Mouse (Mus musculus): ENCODE measurements around the gene Gzmm. TPM values are rescaled to one million over a fixed set of nuclear protein-coding genes. Genes with fewer than 3 reads are reported as not detected.

Gene Gzmm
- 8.2 TPM for polyA plus RNA-seq (2017; shearing (Covaris generic))

DNA sequence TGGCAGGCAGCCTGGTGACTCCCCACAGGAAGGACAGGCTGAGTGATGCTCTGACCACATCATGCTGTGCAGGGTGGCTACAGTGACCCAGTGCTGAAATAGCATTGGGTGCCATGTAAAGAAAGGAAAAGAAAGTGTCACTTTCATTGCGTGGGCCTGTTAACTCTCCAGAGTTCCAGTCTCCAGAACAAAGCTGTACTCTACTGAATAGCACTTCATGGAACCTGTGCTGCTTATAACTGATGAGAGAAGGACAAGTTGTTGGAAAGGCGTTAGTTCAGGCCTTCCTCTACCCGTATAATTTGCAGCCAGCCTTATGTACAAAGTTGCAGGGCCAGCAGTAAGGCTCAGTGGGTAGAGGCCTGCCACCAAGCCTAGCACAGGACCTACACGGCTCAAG, at the start of gene Gzmm:
Gene Gzmm, plus strand, starts transcription at position 301 of the 400 bp plus-strand sequence.

DNA sequence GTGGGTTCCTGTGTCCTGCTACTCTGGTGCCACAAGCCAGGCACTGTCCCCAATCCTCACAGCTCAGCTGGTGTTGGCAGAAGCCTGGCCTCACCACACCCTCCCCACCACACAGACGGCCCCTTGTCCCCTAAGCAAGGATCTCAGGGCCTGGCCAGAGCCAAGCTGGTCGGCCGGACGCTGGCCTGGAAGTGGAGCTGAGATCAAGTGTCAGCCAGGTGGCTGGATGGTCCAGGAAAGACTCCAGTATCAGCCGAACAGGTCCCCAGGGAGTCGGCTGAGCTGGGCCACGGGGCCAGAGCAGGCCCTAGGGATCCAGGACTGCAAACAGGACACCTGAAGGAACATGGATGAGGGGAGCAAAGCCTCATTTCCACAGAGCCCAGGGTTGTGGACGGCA, 43.1 kb upstream of the Gzmm start, which contains the start of gene Odf3l2:
Gene Odf3l2, minus strand, starts transcription at position 28 of the 400 bp plus-strand sequence.

DNA sequence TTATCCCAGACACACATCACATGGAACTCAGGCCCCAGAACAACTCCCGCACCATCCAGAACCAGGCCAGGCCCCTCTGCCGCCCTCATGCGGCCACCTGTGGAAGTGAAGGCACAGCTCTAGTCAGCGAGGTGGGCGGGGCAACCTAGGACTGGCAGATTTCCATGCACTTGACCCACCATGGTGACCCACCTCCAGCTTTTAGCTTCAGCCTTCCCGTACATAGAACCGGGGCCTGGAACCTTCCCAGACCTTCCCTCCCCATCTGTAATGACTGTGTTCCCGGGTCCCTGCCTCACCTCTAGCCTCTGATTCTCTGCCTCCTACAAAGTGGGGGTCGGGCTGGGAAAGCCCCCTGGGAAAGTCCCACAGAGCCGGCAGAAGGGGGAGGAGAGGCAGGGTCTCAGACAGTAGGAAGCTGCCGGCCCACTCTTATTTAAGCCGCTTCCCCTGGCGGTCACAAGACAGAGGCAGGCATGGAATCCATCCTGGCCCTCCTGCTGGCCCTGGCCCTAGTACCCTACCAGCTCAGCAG, 24.6 kb upstream of the Gzmm start, which contains the start of gene Madcam1:
Gene Madcam1, plus strand, starts transcription at position 429 of the 535 bp plus-strand sequence.

DNA sequence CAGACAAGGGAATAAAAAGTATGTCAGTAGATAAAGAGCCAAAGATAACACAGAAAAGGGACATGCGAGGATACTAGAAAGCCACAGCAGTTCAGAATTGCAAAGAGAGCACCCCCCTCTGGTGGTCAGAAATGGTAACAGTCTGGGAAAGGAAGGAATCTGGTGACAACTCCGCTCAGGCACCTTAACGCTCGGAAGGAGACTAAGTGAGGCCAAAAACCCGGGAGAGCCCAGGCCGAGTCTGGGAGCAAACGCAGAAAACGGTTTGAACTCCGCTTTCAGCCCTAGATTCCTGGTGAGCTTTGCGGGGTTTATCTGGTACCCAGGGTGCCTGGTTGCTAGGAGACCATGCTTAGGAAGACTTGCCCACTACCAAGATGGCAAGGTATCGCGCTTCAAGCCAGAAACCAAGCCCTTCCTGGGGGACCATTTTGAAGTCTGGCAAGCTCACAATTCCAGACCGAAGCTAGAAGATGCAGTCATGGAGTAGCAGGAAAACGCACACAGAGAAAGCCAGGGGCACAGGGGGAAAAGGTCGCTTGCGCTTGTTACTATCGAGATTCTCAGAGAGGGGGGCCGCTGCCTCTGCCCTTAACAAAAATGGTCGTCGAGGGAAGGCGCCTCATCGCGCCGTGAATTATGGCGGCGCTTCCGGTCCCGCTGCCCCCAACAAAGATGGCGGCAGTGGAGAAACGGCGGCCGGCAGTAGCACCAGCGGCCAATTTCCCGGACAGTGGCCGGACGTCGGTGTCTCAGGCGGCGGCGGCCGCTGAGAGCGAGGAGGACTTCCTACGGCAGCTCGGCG, 19.8 kb upstream of the Gzmm start, which contains the start of gene Tpgs1:
Gene Tpgs1, plus strand, starts transcription at position 599 of the 805 bp plus-strand sequence.

GRCm38 (mm10) chr10:79681591-79682245, 7.1 kb upstream of the Gzmm start, which contains the start of gene Cdc34:
Gene Cdc34 (plus strand): TSS chr10:79682195.

GRCm38 (mm10) chr10:79704065-79704969, 15.5 kb downstream of the Gzmm start, which contains the start of gene Bsg:
Gene Bsg (plus strand): TSS chr10:79704491.

DNA sequence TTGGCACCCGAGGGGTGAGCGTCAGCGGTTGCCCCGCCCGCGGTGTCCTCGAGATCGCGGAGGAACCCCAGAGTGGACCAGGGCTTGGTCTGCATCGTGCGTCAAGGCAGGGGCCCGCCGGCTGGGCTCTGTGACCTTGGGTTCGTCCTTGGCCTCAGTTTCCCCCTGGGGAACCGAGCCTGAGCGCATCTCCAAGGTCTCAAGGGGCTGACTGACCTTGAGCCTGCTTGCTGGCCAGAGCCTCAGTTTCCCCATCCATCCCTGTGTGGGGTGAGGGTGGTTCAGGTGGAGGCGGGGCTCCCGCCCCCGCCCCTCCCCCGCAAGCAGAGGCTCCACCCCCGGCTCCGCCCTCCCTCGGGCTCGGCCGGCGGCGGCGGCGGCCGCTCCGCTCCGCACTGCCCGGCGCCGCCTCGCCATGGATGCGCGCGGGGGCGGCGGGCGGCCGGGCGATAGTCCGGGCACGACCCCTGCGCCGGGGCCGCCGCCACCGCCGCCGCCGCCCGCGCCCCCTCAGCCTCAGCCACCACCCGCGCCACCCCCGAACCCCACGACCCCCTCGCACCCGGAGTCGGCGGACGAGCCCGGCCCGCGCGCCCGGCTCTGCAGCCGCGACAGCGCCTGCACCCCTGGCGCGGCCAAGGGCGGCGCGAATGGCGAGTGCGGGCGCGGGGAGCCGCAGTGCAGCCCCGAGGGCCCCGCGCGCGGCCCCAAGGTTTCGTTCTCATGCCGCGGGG, 27.6 kb downstream of the Gzmm start, which contains the start of gene Hcn2:
Gene Hcn2, plus strand, starts transcription at position 381 of the 734 bp plus-strand sequence.

Other genes starting within 250 kb of the Gzmm start
- 0.10 TPM for gene Vmn2r83, start 220.3 kb upstream of the Gzmm start, polyA plus RNA-seq (2017; shearing (Covaris generic))
- 3.7 TPM for gene Plpp2, start 155.2 kb upstream of the Gzmm start, polyA plus RNA-seq (2017; shearing (Covaris generic))
- 38.1 TPM for gene Mier2, start 133.8 kb upstream of the Gzmm start, polyA plus RNA-seq (2017; shearing (Covaris generic))
- gene Theg, start 101.7 kb upstream of the Gzmm start, polyA plus RNA-seq (2017; shearing (Covaris generic)): 0.35 TPM
- not detected for gene C2cd4c, start 75.0 kb upstream of the Gzmm start, polyA plus RNA-seq (2017; shearing (Covaris generic))
- 0.17 TPM for gene Shc2, start 51.1 kb upstream of the Gzmm start, polyA plus RNA-seq (2017; shearing (Covaris generic))
- not detected for gene Odf3l2, start 43.3 kb upstream of the Gzmm start, polyA plus RNA-seq (2017; shearing (Covaris generic))
- 0.54 TPM for gene Madcam1, start 24.5 kb upstream of the Gzmm start, polyA plus RNA-seq (2017; shearing (Covaris generic))
- 26.2 TPM for gene Tpgs1, start 19.7 kb upstream of the Gzmm start, polyA plus RNA-seq (2017; shearing (Covaris generic))
- gene Cdc34, start 6.8 kb upstream of the Gzmm start, polyA plus RNA-seq (2017; shearing (Covaris generic)): 78.4 TPM
- 207 TPM for gene Bsg, start 15.5 kb downstream of the Gzmm start, polyA plus RNA-seq (2017; shearing (Covaris generic))
- not detected for gene Hcn2, start 27.6 kb downstream of the Gzmm start, polyA plus RNA-seq (2017; shearing (Covaris generic))
- gene Polrmt, start 57.6 kb downstream of the Gzmm start, polyA plus RNA-seq (2017; shearing (Covaris generic)): 31.9 TPM
- not detected for gene Fgf22, start 66.1 kb downstream of the Gzmm start, polyA plus RNA-seq (2017; shearing (Covaris generic))
- 41.8 TPM for gene Rnf126, start 77.9 kb downstream of the Gzmm start, polyA plus RNA-seq (2017; shearing (Covaris generic))
- gene Fstl3, start 88.3 kb downstream of the Gzmm start, polyA plus RNA-seq (2017; shearing (Covaris generic)): not detected
- gene Prss57, start 101.9 kb downstream of the Gzmm start, polyA plus RNA-seq (2017; shearing (Covaris generic)): 0.17 TPM
- gene Palm, start 104.6 kb downstream of the Gzmm start, polyA plus RNA-seq (2017; shearing (Covaris generic)): 4.5 TPM
- 0.44 TPM for gene Misp, start 132.0 kb downstream of the Gzmm start, polyA plus RNA-seq (2017; shearing (Covaris generic))
- 478 TPM for gene Ptbp1, start 165.4 kb downstream of the Gzmm start, polyA plus RNA-seq (2017; shearing (Covaris generic))
- gene Prtn3, start 185.5 kb downstream of the Gzmm start, polyA plus RNA-seq (2017; shearing (Covaris generic)): not detected
- gene Plppr3, start 185.6 kb downstream of the Gzmm start, polyA plus RNA-seq (2017; shearing (Covaris generic)): 6.8 TPM
- gene Elane, start 197.2 kb downstream of the Gzmm start, polyA plus RNA-seq (2017; shearing (Covaris generic)): not detected
- not detected for gene Cfd, start 201.8 kb downstream of the Gzmm start, polyA plus RNA-seq (2017; shearing (Covaris generic))
- gene Med16, start 219.9 kb downstream of the Gzmm start, polyA plus RNA-seq (2017; shearing (Covaris generic)): 27.3 TPM
- gene Gm26602, start 221.8 kb downstream of the Gzmm start, polyA plus RNA-seq (2017; shearing (Covaris generic)): 19.6 TPM
- 0.26 TPM for gene Kiss1r, start 228.0 kb downstream of the Gzmm start, polyA plus RNA-seq (2017; shearing (Covaris generic))
- 117 TPM for gene R3hdm4, start 232.2 kb downstream of the Gzmm start, polyA plus RNA-seq (2017; shearing (Covaris generic))
- gene Arid3a, start 238.0 kb downstream of the Gzmm start, polyA plus RNA-seq (2017; shearing (Covaris generic)): 9.7 TPM